Mouse (Mus musculus) heart, postnatal 0 days (tissue): ENCODE results near the gene Mphosph8.

Source experiments
- CTCF ChIP-seq: IDR thresholded peaks from 2 replicates; pipeline ENCODE4 v1.5.1; 2016; ENCODE audit warnings: antibody characterized with exemption, control low read depth, low read depth
- EP300 ChIP-seq: IDR thresholded peaks from 2 replicates; pipeline ENCODE4 v1.6.1; 2016; ENCODE audit warnings: antibody characterized with exemption, low read depth

GRCm38 (mm10) chr14:56649448-56649847 lies 18.6 kb upstream of the Mphosph8 start:
- TF ChIP-seq CTCF (no peak), EP300 (no peak)
